Mouse (Mus musculus) cerebellum, adult 8-10 months (tissue): ENCODE results near the gene Kiss1.

ENCODE experiments used
- DNase-seq: peaks from one replicate; pipeline ENCODE4 v3.0.0; 2022

Gene Kiss1

DNA sequence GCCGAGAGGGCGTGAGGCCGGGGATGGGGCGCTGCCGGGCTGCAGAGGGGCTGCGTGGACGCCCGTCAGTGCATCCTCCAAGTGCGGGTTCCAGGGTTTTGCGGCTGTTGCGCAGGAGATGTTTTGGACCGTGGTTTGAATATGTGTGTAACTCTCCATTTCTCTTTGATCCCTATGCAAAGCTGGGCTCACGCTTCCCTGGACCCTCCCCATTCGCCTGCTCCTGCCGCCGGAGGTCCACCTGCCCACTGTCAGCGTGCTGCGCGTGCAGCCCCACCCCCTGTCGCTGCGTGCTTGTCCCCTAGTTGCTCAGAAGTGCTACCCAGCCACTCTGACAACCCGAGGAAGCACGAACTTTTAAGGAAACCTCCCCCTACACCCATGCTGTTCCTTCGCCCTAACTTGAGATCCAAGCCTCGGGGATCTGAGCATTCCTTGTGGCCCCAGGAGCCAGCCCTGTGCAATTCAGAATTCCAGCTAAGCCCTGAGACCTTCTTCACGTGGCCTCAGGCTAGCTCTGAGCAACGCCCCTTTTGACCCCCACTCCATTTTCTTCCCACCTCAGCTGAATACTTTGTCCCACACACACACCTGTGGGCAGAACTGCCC, 42.5 kb downstream of the Kiss1 start:
- no peak for DNase-seq

DNA sequence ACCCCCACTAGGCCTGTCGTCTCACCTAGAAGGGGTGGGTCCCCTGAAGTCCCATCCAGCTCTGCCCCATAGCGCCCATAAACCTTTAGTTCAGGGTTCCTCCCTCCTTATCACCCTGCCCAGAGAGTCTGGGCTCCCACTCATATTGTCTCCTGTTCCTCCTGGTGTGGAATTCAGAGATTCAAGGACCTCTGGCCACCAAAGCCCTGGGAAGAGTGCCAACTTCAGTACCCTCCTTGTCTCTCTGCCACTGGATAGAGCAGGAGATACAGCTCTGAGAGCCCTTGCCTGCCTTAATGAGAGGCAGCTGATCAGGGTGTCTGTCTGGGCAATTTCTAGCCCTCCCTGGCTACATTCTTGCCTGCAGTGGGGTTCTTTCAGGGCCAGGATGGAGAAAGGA, 43.2 kb downstream of the Kiss1 start:
- no peak for DNase-seq

DNA sequence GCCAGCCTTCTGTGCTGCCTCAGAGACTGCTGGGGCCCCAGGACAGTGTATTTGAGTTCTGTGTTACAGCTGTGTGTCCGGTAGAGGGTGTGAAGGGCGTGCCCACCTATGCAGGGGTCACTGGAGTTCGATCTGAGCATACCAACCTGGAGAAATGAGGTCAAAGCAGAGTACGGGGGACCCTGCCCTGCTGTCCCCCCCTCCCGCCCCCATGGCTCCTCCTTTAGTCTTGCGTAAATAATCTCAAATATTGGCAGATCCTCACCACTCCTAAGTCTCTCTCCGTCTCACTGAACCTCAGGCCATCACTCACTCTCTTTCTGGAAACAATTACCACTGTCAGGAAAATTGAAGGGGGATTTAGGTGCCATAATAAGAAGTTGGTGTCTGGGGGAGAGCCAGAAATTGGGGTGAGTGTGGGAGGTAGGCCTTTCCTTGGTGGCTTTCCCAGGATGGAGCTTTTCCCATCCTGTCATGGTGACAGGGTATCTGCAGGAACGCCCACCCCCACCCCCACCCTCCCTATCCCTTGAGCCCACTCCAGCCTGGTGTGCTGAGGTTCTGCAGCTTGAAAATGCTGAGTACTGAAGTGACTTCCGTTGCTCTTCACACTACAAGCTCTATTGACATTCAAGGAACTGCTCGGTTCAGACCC, 45.4 kb downstream of the Kiss1 start:
- DNase-seq = no peak

DNA sequence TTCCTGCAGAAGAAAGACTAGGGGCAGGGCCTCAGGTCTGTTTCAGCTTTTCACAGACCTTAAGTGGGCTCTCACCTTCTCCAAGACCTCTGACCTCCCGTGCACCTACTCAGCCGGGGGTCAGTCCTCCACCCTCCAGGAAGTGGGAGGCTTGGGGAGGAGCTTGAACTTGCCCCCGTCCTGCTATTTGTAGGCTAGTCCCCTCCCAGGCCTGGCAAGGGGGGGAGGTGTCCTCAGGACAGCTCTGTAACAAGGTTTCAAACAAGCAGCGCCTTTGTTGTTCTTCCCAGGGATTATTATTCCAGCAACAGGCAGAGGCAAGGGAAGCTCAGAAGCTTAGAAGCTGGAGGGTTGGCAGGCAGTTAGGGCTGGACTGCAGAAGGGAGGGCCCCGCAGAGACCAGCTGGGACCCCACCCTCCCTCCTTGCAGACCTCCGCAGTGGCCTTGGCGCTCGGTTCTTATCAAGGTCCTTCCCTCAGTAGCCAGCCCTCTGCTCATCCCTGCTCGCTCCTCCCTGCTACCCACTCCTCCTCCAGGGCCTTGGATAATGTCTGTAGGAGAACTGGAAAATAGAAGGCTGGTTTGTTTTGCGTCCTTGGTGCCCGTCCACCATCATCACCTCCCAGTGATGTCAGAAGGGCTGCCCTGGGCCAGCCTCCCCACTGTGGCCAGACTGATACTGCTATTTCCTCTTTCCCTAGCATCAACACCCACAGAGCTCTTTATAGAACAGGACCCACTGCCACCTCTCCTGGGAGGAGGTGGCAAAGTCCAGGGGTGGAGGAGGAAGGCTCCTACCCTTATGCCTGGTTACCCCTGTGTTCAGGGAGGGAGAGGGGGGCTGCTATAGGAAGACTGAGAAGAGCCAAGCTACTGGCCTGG, 46.2 kb downstream of the Kiss1 start:
- DNase-seq = no peak

DNA sequence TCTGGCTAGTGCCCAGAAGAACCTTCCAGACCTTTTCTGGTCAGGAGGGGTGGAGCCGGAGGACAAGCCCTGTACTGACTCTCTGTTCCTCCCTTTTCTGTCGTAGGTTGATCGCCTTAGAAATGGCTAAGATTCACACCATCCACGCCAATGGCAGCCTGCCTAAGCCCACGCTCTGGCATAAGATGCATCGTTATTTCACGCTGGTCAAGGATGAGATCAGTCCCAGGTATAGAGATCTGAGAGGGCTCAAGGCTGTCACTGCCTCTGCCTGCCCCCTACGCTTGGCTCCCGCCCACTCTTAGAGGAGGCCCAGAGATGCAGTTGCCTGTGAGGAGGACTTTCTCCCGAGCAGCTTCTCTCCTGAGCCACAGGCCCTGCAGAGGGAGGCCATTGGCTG, 47.0 kb downstream of the Kiss1 start:
- DNase-seq = no peak

DNA sequence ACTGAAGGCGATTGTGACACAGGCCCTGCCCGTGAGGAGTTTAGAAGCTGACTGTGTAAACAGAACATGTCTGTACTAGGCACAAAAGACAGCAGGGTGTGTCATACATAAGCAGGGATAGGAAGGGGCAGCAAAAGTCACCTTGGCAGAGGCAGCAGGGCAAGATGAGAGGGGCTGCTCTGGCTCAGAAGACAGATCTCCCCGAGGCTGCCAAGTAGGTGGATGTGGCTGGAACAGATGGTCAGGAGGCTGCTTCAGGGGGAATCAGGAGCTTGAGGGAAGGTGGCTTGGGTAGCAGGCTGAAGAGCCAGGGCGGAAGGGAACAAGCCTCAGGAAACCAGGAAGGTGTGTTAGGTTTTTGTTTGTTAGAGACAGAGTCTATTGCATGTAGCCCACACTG, 48.7 kb downstream of the Kiss1 start:
- DNase-seq = no peak

DNA sequence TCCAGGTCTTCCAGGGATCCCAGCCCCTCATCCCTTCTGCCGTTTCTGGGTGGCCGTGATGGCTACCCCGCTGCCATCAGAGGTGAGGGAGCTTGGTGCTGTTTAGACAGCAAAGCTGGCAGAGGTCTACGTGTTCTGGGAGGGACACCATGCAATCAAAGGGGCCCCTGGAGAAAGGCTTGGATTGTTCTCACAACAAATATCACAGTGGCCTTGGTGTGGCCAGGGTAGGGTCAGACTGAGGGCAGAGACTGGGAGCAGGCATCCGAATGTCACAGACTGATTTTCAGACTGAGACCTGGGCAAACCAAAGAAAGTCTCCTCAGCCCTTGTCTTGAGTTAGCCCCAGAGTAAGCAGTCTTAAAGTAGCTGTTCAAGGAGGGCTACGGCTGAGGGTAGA, 49.8 kb downstream of the Kiss1 start:
- no peak for DNase-seq

DNA sequence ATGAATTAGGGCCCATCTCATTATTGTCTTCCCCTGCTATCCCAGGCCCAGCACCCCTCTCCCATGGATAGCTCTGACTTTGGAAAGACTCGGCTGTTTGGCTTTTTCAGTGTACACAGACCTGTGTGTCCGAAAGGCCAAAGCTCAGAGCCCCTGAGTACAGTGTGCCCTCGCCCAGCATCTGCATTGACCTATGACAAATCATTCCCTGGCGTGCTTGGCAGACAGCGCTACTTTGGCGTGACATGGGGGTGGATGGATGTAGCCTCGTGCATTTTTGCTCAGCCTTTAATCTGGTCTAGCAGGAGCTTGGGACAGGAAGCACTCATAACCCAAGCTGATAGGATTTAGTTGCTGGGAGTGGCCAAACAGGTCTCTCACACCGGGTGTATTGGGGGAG, 50.4 kb downstream of the Kiss1 start:
- no peak for DNase-seq

DNA sequence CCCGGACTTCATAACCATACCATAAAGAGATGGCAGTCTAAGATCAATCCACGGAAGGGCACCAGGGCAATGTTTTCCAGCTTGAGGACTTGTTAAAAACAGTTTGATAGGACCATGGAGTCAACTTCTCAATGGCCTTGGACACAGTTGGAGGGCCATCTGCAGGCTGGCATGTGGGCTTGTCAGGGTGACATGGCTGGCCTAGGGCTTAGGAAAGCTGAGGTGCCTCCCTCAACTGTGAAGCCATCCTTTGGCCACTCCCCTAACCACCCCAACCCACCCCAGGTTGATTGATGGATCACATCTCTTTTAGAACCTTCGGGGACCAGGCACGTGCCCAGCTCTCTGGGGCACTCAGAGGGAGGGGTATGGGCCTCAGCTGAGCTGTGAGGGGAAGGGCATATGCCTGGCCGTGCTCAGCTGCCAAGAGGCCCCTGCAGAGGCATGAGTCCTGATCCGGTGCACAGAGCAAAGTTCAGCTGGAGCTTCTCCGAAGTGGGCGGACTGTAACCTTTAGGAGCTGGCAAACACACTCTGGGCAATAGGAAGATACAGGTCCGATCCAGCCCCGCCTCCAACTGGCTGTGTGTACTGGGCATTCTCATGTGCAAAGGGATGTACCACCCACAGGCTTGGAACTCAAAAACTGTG, 54.1 kb downstream of the Kiss1 start:
- DNase-seq = no peak

DNA sequence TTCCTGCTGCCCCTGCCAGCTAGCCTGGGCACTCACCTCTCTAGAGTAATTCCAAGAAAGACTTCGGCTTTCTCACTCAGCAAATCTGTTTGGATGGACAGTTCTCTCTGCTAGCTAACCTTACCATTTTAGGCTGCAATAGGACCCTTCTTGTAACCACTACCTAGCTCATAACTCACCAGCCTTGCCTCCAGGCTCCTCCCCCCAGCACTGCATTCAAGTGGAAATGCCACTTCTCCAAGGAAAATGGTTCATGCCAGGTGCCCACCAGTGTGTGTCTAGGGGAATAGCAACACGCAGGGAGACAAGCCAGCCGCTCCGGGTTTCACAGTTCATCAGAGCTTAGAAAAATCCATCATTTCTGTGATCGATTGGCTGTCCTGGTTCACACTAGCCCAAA, 55.9 kb downstream of the Kiss1 start:
- no peak for DNase-seq
